Mouse (Mus musculus): Measurements from ENCODE around the gene Sclt1. TPM values are rescaled to one million over a fixed set of nuclear protein-coding genes. Genes with fewer than 3 reads are reported as not detected.

Sclt1 gene
- polyA plus RNA-seq, 1 experiment from 2014 or later, result 10.6 TPM

DNA sequence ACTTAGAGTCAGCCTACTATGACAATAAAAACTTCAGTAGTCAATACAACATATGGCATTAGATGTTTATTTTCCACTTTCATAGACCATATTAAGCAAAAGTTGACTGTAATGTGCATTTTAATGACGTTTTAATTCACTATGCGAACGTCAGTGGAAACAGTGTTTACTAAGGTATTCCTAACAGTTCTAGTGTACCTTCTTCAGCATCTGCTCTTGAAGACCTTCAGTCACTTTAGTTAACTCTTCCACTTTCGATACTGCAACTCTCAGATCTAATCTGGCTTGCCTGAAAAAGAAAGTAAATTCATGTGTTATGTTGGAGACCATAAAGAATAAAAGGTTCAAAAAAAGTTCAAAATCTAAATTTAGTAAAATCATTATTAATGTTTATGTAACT lies 60.2 kb downstream of the Sclt1 start:
- H3K36me3 ChIP-seq (ENCODE audit: control insufficient read depth, insufficient read depth, low read length), result no peaks in the 10 kb centered on the region
- H3K4me1 ChIP-seq (ENCODE audit: control insufficient read depth, insufficient read depth, low read length), result no peaks in the 10 kb centered on the region
- WGBS, result 87% methylated on average over 4 of the region's 4 CpGs
- H3K27me3 ChIP-seq (replicated peaks; ENCODE audit: control insufficient read depth, insufficient read depth, low read length), result no peaks in the 10 kb centered on the region
- no peak overlapping the region for H3K27ac ChIP-seq (ENCODE audit: low read length)
- no peak overlapping the region for H3K4me2 ChIP-seq (ENCODE audit: low read depth, low read length)
- H3K4me3 ChIP-seq (ENCODE audit: low read length), result no peak overlapping the region
- ATAC-seq, result no peak
- no peak overlapping the region for H3K9ac ChIP-seq (ENCODE audit: low read depth, low read length)
- H3K9me3 ChIP-seq (ENCODE audit: control insufficient read depth, low read length), result no peaks in the 10 kb centered on the region

DNA sequence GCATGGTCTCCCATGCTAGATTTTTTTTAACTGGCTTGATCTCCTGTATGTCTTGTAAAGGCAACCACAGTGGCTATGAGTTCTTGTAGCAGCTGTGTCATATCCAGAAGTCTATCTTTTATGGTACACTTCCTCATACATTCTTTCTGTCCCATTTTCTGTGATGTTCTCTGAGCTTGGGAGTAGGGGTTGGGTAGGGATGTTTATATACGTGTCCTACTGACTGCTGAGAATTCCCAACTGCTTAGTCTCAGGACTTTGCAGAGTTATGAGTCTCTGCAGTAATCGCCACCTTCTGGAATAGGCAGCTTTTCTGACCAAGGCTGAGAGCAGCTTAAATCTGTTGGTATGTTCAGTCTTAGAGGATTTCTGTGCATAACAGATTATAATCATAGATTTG lies 65.7 kb downstream of the Sclt1 start:
- H3K9me3 ChIP-seq (ENCODE audit: control insufficient read depth, low read length), result no peaks in the 10 kb centered on the region
- no peaks in the 10 kb centered on the region for H3K4me1 ChIP-seq (ENCODE audit: control insufficient read depth, insufficient read depth, low read length)
- H3K9ac ChIP-seq (ENCODE audit: low read depth, low read length), result no peak overlapping the region
- H3K27ac ChIP-seq (ENCODE audit: low read length), result no peak overlapping the region
- ATAC-seq, result peak; percentile 66; the same call in 1 of the 2 replicates
- no peaks in the 10 kb centered on the region for H3K36me3 ChIP-seq (ENCODE audit: control insufficient read depth, insufficient read depth, low read length)
- H3K4me3 ChIP-seq (ENCODE audit: low read length), result no peak overlapping the region
- H3K4me2 ChIP-seq (ENCODE audit: low read depth, low read length), result no peak overlapping the region
- H3K27me3 ChIP-seq (replicated peaks; ENCODE audit: control insufficient read depth, insufficient read depth, low read length), result no peaks in the 10 kb centered on the region
- 70% methylated on average over 2 of the region's 2 CpGs for WGBS

DNA sequence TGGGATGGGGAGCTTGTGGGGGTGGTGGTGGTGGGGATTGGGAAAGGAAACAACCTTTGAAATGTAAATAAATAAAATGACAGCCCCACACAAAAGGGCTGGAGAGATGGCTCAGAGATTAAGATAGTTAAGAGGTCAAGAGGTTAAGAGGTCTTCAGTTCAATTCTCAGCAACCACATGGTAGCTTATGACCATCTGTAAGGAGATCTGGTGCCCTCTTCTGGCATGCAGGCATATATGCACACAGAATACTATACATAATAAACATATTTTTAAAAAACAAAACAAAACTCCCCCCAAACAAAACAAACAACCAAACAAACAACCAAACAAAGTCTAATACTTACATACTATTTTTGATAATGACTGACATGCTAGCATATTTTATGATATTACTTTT lies 67.5 kb downstream of the Sclt1 start:
- no peak for ATAC-seq
- Histone ChIP-seq H3K4me3 (ENCODE audit: low read length) (no peak overlapping the region), H3K9me3 (ENCODE audit: control insufficient read depth, low read length) (no peaks in the 10 kb centered on the region), H3K27me3 (replicated peaks; ENCODE audit: control insufficient read depth, insufficient read depth, low read length) (no peaks in the 10 kb centered on the region), H3K4me1 (ENCODE audit: control insufficient read depth, insufficient read depth, low read length) (no peaks in the 10 kb centered on the region), H3K27ac (ENCODE audit: low read length) (no peak overlapping the region), H3K4me2 (ENCODE audit: low read depth, low read length) (no peak overlapping the region), H3K36me3 (ENCODE audit: control insufficient read depth, insufficient read depth, low read length) (no peaks in the 10 kb centered on the region), H3K9ac (ENCODE audit: low read depth, low read length) (no peak overlapping the region)

DNA sequence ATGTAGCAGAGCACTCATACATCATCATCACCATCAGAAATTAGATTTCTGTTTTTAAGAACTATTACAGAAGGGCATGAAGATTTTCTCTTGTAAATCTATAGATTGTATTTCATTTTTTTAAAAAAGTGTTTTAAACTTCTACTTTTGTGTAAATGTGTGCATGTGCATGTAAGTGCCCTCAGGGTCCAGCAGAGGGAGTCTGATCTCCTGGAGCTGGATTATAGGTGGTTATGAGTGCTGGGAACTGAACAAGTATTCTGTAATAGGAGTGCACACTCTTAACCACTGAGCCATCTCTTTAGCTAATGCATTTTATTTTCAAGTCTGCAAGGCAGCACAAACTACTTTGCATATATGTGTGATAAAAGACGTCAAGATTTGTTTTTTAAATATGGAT lies 86.7 kb downstream of the Sclt1 start:
- Histone ChIP-seq H3K4me3 (ENCODE audit: low read length) (no peak overlapping the region), H3K4me2 (ENCODE audit: low read depth, low read length) (no peak overlapping the region), H3K9me3 (ENCODE audit: control insufficient read depth, low read length) (no peaks in the 10 kb centered on the region), H3K27ac (ENCODE audit: low read length) (no peak overlapping the region), H3K4me1 (ENCODE audit: control insufficient read depth, insufficient read depth, low read length) (no peaks in the 10 kb centered on the region), H3K27me3 (replicated peaks; ENCODE audit: control insufficient read depth, insufficient read depth, low read length) (no peaks in the 10 kb centered on the region), H3K36me3 (ENCODE audit: control insufficient read depth, insufficient read depth, low read length) (no peaks in the 10 kb centered on the region), H3K9ac (ENCODE audit: low read depth, low read length) (no peak overlapping the region)
- no peak for ATAC-seq
- 88% methylated on average over 1 of the region's 1 CpGs for WGBS

DNA sequence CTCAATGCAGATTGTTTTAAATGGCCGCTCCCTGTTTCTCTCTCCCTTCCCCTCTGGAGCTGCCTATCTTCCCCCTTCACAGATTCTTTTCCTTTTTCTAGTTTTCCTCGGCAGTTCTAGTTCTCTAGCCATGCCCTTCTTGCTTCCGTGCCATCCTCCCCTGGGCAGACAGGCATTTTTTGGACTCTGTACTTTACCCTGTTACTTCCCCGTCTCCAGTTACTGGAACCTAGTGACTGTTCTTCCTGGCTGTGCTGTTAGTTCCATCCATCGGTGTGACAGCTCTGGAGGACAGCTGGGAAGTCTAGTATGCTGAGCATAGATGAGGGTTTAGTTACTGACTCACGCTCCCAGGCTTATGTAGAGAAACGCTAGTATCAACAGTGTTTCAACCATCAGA lies 121.3 kb downstream of the Sclt1 start:
- H3K4me1 ChIP-seq (ENCODE audit: control insufficient read depth, insufficient read depth, low read length), result no peaks in the 10 kb centered on the region; the same call in 1 of the 2 replicates
- no peaks in the 10 kb centered on the region for H3K9me3 ChIP-seq (ENCODE audit: control insufficient read depth, low read length)
- no peak overlapping the region for H3K9ac ChIP-seq (ENCODE audit: low read depth, low read length)
- H3K36me3 ChIP-seq (ENCODE audit: control insufficient read depth, insufficient read depth, low read length), result no peaks in the 10 kb centered on the region
- no peak overlapping the region for H3K27ac ChIP-seq (ENCODE audit: low read length)
- no peak overlapping the region for H3K4me2 ChIP-seq (ENCODE audit: low read depth, low read length)
- WGBS, result 82% methylated on average over 7 of the region's 7 CpGs
- H3K4me3 ChIP-seq (ENCODE audit: low read length), result no peak overlapping the region
- no peaks in the 10 kb centered on the region for H3K27me3 ChIP-seq (replicated peaks; ENCODE audit: control insufficient read depth, insufficient read depth, low read length)
- ATAC-seq, result no peak

DNA sequence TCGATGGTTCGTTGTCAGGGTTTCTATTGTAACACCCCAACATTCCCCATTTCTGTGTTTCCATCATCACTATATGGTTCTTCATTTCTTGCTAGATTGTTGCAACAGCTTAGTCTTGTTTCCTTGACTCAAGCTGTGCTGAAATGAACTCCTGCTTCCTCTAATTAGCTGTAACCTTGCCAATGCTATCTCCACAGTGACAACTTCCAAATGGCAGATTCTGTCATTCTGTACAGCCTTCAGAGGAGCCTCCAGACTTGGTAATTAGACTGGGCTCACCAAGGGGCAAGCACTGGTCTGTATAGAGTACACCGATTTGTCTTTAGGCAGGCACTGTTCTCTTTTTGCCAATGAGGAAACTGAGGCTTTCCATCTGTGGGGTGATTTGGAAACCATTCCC lies 123.8 kb downstream of the Sclt1 start:
- Histone ChIP-seq H3K9ac (ENCODE audit: low read depth, low read length) (no peak overlapping the region), H3K4me3 (ENCODE audit: low read length) (no peak overlapping the region), H3K9me3 (ENCODE audit: control insufficient read depth, low read length) (no peaks in the 10 kb centered on the region), H3K4me1 (ENCODE audit: control insufficient read depth, insufficient read depth, low read length) (no peaks in the 10 kb centered on the region; the same call in 1 of the 2 replicates), H3K36me3 (ENCODE audit: control insufficient read depth, insufficient read depth, low read length) (peaks cover 1% of the 10 kb centered on the region; the same call in 1 of the 2 replicates), H3K27me3 (replicated peaks; ENCODE audit: control insufficient read depth, insufficient read depth, low read length) (no peaks in the 10 kb centered on the region), H3K4me2 (ENCODE audit: low read depth, low read length) (no peak overlapping the region), H3K27ac (ENCODE audit: low read length) (no peak overlapping the region)
- no peak for ATAC-seq
- WGBS, result 87% methylated on average over 3 of the region's 3 CpGs

DNA sequence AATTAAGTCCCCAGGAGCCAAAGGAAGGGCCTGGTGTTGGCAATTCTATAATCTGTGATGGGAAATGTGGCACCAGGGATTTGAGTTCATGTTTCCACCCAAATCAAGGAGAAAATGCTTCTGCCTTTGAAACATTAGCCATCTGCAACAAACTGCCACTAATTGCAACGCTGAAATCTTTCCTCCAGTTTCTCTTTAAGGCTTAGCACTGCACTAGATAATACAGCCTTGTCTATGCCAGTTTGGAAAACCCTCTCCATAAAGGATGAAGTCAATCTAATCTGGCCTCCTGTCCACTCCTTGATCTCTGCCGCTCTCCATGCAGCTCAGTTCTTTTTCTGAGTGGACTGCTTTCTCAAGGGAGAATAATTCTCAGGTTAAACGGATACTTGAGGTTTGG lies 124.3 kb downstream of the Sclt1 start:
- Histone ChIP-seq H3K9me3 (ENCODE audit: control insufficient read depth, low read length) (no peaks in the 10 kb centered on the region), H3K27ac (ENCODE audit: low read length) (no peak overlapping the region), H3K4me2 (ENCODE audit: low read depth, low read length) (no peak overlapping the region), H3K4me3 (ENCODE audit: low read length) (no peak overlapping the region), H3K4me1 (ENCODE audit: control insufficient read depth, insufficient read depth, low read length) (no peaks in the 10 kb centered on the region; the same call in 1 of the 2 replicates), H3K27me3 (replicated peaks; ENCODE audit: control insufficient read depth, insufficient read depth, low read length) (no peaks in the 10 kb centered on the region), H3K9ac (ENCODE audit: low read depth, low read length) (no peak overlapping the region), H3K36me3 (ENCODE audit: control insufficient read depth, insufficient read depth, low read length) (peaks cover 5% of the 10 kb centered on the region; the same call in 1 of the 2 replicates)
- WGBS, result 72% methylated on average over 3 of the region's 3 CpGs
- no peak for ATAC-seq

DNA sequence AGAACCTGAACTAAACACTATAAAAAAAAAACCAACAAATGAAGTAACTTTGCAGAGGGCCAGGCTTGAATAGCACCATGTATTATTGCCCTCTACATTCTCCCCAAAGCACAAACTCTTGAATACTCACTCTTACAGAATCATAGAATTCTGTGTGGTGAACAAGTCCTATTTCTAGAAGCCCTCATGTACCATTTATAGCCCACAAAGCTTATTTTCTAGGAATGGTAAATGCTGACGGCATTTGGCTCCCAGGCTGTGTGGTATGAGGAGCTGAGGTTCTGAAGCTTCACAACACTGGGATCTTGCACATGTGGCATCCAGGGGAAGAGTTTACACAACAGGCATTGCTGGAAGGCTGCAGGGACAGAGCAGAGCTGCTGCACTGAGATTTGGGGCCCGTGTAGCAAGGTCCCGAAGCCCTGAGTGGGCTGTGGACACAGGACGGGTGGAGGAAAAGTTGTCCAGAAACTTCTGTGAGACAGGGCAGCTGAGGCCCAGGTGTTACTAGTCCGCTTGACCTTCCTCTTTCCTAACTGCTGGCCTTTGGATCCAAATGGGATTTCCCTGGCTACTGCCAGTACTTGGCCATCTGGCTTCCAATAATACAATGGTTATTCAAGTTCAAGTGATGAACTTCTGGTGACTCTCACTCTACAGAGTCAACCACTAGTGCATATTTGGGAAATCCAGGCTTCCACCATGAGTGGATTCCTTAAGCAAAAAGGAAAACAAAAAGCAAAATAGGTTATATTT lies 127.9 kb downstream of the Sclt1 start:
- WGBS, result 94% methylated on average over 5 of the region's 5 CpGs
- H3K36me3 ChIP-seq (ENCODE audit: control insufficient read depth, insufficient read depth, low read length), result peaks cover 20% of the 10 kb centered on the region

DNA sequence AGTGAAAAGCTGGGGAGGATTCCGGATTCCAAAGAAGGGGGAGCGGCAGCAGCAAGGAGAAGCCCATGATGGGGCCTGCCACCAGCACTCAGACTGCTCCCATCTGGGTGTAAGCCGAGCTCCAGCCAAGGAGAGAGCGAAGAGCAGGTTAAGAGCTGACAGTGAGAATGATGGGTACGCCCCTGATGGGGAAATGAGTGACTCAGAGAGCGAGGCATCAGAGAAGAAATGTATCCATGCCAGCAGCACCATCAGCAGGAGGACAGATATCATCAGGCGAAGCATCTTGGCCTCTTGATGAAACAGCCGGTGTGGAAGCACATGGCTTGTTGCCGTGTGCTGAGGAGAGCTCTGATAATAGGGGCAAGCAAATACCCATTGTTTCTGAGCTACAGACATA lies 128.6 kb downstream of the Sclt1 start:
- H3K36me3 ChIP-seq (ENCODE audit: control insufficient read depth, insufficient read depth, low read length), result peaks cover 20% of the 10 kb centered on the region
- no peaks in the 10 kb centered on the region for H3K27me3 ChIP-seq (replicated peaks; ENCODE audit: control insufficient read depth, insufficient read depth, low read length)
- ATAC-seq, result no peak
- 91% methylated on average over 9 of the region's 9 CpGs for WGBS
- H3K9ac ChIP-seq (ENCODE audit: low read depth, low read length), result no peak overlapping the region
- H3K4me1 ChIP-seq (ENCODE audit: control insufficient read depth, insufficient read depth, low read length), result no peaks in the 10 kb centered on the region
- no peak overlapping the region for H3K27ac ChIP-seq (ENCODE audit: low read length)
- H3K4me2 ChIP-seq (ENCODE audit: low read depth, low read length), result no peak overlapping the region
- no peak overlapping the region for H3K4me3 ChIP-seq (ENCODE audit: low read length)
- H3K9me3 ChIP-seq (ENCODE audit: control insufficient read depth, low read length), result no peaks in the 10 kb centered on the region

More for the DNA sequence above, 127.9 kb downstream of the Sclt1 start:
- H3K4me2 ChIP-seq (ENCODE audit: low read depth, low read length), result no peak overlapping the region
- no peak overlapping the region for H3K27ac ChIP-seq (ENCODE audit: low read length)
- no peak for ATAC-seq
- H3K4me1 ChIP-seq (ENCODE audit: control insufficient read depth, insufficient read depth, low read length), result no peaks in the 10 kb centered on the region
- H3K9ac ChIP-seq (ENCODE audit: low read depth, low read length), result no peak overlapping the region
- H3K27me3 ChIP-seq (replicated peaks; ENCODE audit: control insufficient read depth, insufficient read depth, low read length), result no peaks in the 10 kb centered on the region
- H3K4me3 ChIP-seq (ENCODE audit: low read length), result no peak overlapping the region
- H3K9me3 ChIP-seq (ENCODE audit: control insufficient read depth, low read length), result no peaks in the 10 kb centered on the region

DNA sequence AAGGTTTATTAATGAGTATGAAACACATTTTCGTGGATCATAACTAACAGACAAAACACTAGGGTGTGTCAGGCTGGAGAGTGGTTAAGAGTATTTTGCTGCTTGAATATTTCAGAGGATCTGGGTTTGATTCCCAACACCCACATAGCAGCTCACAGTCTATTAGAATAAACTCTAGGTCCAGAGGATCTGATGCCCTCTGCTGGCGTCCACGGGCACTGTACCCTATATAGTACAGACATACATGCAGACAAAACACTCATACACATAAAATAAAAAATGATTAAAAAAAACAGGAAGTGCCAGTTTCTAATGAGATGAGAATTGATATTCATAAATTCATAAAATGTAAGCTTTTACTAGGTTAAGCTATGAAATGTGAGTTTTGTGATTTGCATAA lies 130.1 kb downstream of the Sclt1 start:
- peaks cover 20% of the 10 kb centered on the region for H3K36me3 ChIP-seq (ENCODE audit: control insufficient read depth, insufficient read depth, low read length)
- H3K27me3 ChIP-seq (replicated peaks; ENCODE audit: control insufficient read depth, insufficient read depth, low read length), result no peaks in the 10 kb centered on the region
- 95% methylated on average over 3 of the region's 3 CpGs for WGBS
- H3K9ac ChIP-seq (ENCODE audit: low read depth, low read length), result no peak overlapping the region
- no peaks in the 10 kb centered on the region for H3K9me3 ChIP-seq (ENCODE audit: control insufficient read depth, low read length)
- H3K4me3 ChIP-seq (ENCODE audit: low read length), result no peak overlapping the region
- ATAC-seq, result no peak
- H3K4me1 ChIP-seq (ENCODE audit: control insufficient read depth, insufficient read depth, low read length), result no peaks in the 10 kb centered on the region
- no peak overlapping the region for H3K27ac ChIP-seq (ENCODE audit: low read length)
- H3K4me2 ChIP-seq (ENCODE audit: low read depth, low read length), result no peak overlapping the region

All from intestine, embryonic 16.5 days (tissue).